8 mouse cellular contexts compared by ENCODE assay signal in genomic region chr13:77134931-77135620, GRCm38 (mm10). TPM values are rescaled to one million over a fixed set of nuclear protein-coding genes. Genes with fewer than 3 reads are reported as not detected.
DNase-seq lines count a peak whose midpoint lies in the region; ATAC-seq and TF ChIP-seq lines count a peak whose summit lies in the region.

Gene Slf1, minus strand, starts transcription at chr13:77135473.
Gene 2210408I21Rik, plus strand, starts transcription at chr13:77135540.

- no peaks in the 10 kb centered on the region for H3K9me3 ChIP-seq in forebrain, embryonic 15.5 days

- peak within 1 kb of the TSS; percentile 88 for H3K9ac ChIP-seq in forebrain, embryonic 15.5 days (replicated peaks)

- peak within 1 kb of the TSS; percentile 94 for H3K27ac ChIP-seq in forebrain, embryonic 15.5 days (replicated peaks)

- WGBS in forebrain, embryonic 15.5 days, result under 1% methylated on average over 64 of the region's 65 CpGs
- under 1% methylated on average over 65 of the region's 65 CpGs for WGBS in lung, adult 2 months

- peak within 1 kb of the TSS; percentile 45 for H3K4me2 ChIP-seq in forebrain, embryonic 15.5 days (replicated peaks)

- H3K4me1 ChIP-seq in forebrain, embryonic 15.5 days, result peaks cover 21% of the 10 kb centered on the region
- H3K4me1 ChIP-seq in lung, adult 2 months (ENCODE audit: control insufficient read depth, insufficient read depth, low read length), result no peaks in the 10 kb centered on the region

- H3K4me3 ChIP-seq in forebrain, embryonic 15.5 days, result peak within 1 kb of the TSS; percentile 83
- peak within 1 kb of the TSS; percentile 96 for H3K4me3 ChIP-seq in lung, adult 2 months (replicated peaks; ENCODE audit: extremely low read depth, low read depth, low read length)

- peak; percentile 86 for DNase-seq in ES-CJ7 (ENCODE audit: low read depth, low spot score)
- peak; percentile 77 for DNase-seq in cerebellum, adult 11 months
- DNase-seq in heart, postnatal 25 days (ENCODE audit: low spot score), result peak; percentile 75
- DNase-seq in layer of hippocampus, adult 18-20 months (ENCODE audit: low spot score in 2 of 2), result peak; percentile 87 to 93
- DNase-seq in lung, adult 2 months, result peak; percentile 88
- peak; percentile 67 to 76 for DNase-seq in thymus, adult 18-20 months

- intact Hi-C loops in heart, postnatal 25 days (cut with DNase I), result loop anchor here (10.0 kb wide), 1 partner anchor 1070 kb away; no protein-coding TSS in a partner anchor

- no peaks in the 10 kb centered on the region for H3K27me3 ChIP-seq in forebrain, embryonic 15.5 days

- TF ChIP-seq POLR2A in lung, adult 2 months (IDR thresholded peaks at IDR 0.05; ENCODE audit: borderline replicate concordance, extremely low read depth, low read depth, low read length), result peak; percentile 42; the same call in 1 of the 2 replicates

- H3K36me3 ChIP-seq in forebrain, embryonic 15.5 days, result no peaks in the 10 kb centered on the region

- no peak for TF ChIP-seq CTCF in lung, adult 2 months (IDR thresholded peaks at IDR 0.05; ENCODE audit: insufficient read depth, low read length)

- ATAC-seq in forebrain, embryonic 15.5 days (replicated peaks), result peak; percentile 99
- peak; percentile 92 for ATAC-seq in neutrophil, adult 5-6 weeks (ENCODE audit: extremely low read depth, insufficient number of reproducible peaks, low FRiP score, poor library complexity, severe bottlenecking)

RNA-seq across cellular contexts. Expression of gene Slf1, which starts in this region (rescaled TPM):
- 81.6 and 82.7 TPM in 2 replicates for polyA plus RNA-seq in forebrain, embryonic 15.5 days (2015; fragmentation: Nextera tagmentation; extraction: Ambion mirVana)
- total RNA-seq in heart, postnatal 25 days (2021), result 10 to 100 TPM; 20.2 to 25.9 TPM
- total RNA-seq in layer of hippocampus, adult 18-20 months (2021), result 10 to 100 TPM; 15.5 to 18.2 TPM
- polyA plus RNA-seq in lung, adult 2 months (2012; rRNA removed), result 3.3 and 4.8 TPM in 2 replicates
- total RNA-seq in neutrophil, adult 5-6 weeks (2017), result 24.8 and 28.0 TPM in 2 replicates

RNA-seq across cellular contexts. Expression of gene 2210408I21Rik, which starts in this region (rescaled TPM):
- polyA plus RNA-seq in forebrain, embryonic 15.5 days (2015; fragmentation: Nextera tagmentation; extraction: Ambion mirVana), result 10.2 and 14.3 TPM in 2 replicates
- total RNA-seq in heart, postnatal 25 days (2021), result 1 to 10 TPM; 4.6 to 5.5 TPM
- total RNA-seq in layer of hippocampus, adult 18-20 months (2021), result 10 to 100 TPM; 19.0 to 21.9 TPM
- 0.63 and 0.85 TPM in 2 replicates for polyA plus RNA-seq in lung, adult 2 months (2012; rRNA removed)
- total RNA-seq in neutrophil, adult 5-6 weeks (2017), result 3.2 and 5.0 TPM in 2 replicates

Comparison
In these comparisons a context has a peak if more than half of its experiments do, and no peak if none do; other contexts are left out.
1. Peak in every context shown above with its lines: DNase-seq, ATAC-seq, H3K4me3 ChIP-seq and H3K27ac ChIP-seq.
2. RNA of gene Slf1 (polyA plus RNA-seq): 81.6 to 82.7 TPM in forebrain, embryonic 15.5 days; 3.3 to 4.8 TPM in lung, adult 2 months; every median in the first group is over 10 times any median in the second.